Mouse (Mus musculus): ENCODE results near the gene Ino80e. TPM values are rescaled to one million over a fixed set of nuclear protein-coding genes. Genes with fewer than 3 reads are reported as not detected.

Ino80e gene
- total and polyA plus RNA-seq, 3 experiments, result 60.3 to 893 (median 106) TPM

- DNase-seq (ENCODE audit: low spot score) (peak; percentile 61), ATAC-seq (ENCODE audit: extremely low read depth, insufficient number of reproducible peaks, low FRiP score, poor library complexity, severe bottlenecking) (peak; percentile 57; the same call in 1 of the 2 replicates)
- H3K27me3 ChIP-seq (ENCODE audit: insufficient read depth, low read length), result peaks cover 63% of the 10 kb centered on the region
- H3K36me3 ChIP-seq (replicated peaks), result no peaks in the 10 kb centered on the region
- H3K4me1 ChIP-seq (ENCODE audit: insufficient read depth, low read depth, low read length), result peaks cover 14% of the 10 kb centered on the region
- H3K4me3 ChIP-seq (ENCODE audit: low read depth, low read length), result peak overlapping the region; percentile 1; the same call in 1 of the 2 replicates
- H3K9me3 ChIP-seq (replicated peaks), result no peaks in the 10 kb centered on the region
- no peak for TF ChIP-seq TAL1 (conservative IDR thresholded peaks at IDR 0.05; ENCODE audit: low read depth, low read length)
- TF ChIP-seq GATA1 (IDR thresholded peaks at IDR 0.05; ENCODE audit: borderline replicate concordance, low read length), result no peak
- no peak for TF ChIP-seq GATA2 (IDR thresholded peaks at IDR 0.05; ENCODE audit: borderline replicate concordance, low read depth, low read length)
- TF ChIP-seq CTCF (IDR thresholded peaks at IDR 0.05; ENCODE audit: low read depth, low read length), result peak; percentile 46; the same call in 1 of the 2 replicates
- TF ChIP-seq POLR2AphosphoS5 (IDR thresholded peaks at IDR 0.05; ENCODE audit: insufficient replicate concordance, low read depth, low read length), result no peak
Measured at GRCm38 (mm10) chr7:126832036-126832598, 30.1 kb downstream of the Ino80e start.

DNA sequence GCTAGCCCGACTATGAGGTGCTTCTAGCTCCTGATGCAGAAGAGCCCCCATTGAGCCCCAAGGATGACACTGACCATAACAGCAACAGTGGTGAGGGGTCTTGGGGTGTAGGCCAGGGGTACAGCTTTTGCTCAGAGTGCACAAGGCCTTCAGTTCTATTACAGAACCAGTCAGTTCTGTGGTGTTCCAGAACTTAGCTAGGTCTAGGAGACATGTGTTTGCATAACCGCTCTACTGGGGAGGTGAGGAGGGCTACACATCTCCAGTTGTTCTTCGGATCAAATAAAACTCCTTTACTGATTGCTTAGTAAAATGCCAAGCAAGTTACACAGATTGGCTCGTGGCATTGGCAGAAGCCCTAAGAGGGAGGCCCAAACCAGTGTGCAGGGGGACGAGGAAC lies 30.6 kb downstream of the Ino80e start, which contains the start of gene 4930451I11Rik:
4930451I11Rik (minus strand) TSS at position 101 of the 400 bp plus-strand sequence.
- Histone ChIP-seq H3K27me3 (ENCODE audit: insufficient read depth, low read length) (peaks cover 61% of the 10 kb centered on the region), H3K4me3 (ENCODE audit: low read depth, low read length) (peak within 1 kb of the TSS; percentile 1; the same call in 1 of the 2 replicates), H3K4me1 (ENCODE audit: insufficient read depth, low read depth, low read length) (peaks cover 14% of the 10 kb centered on the region), H3K36me3 (replicated peaks) (no peaks in the 10 kb centered on the region), H3K9me3 (replicated peaks) (no peaks in the 10 kb centered on the region)
- TF ChIP-seq GATA1 (IDR thresholded peaks at IDR 0.05; ENCODE audit: borderline replicate concordance, low read length) (no peak), CTCF (IDR thresholded peaks at IDR 0.05; ENCODE audit: low read depth, low read length) (no peak), POLR2AphosphoS5 (IDR thresholded peaks at IDR 0.05; ENCODE audit: insufficient replicate concordance, low read depth, low read length) (no peak), TAL1 (conservative IDR thresholded peaks at IDR 0.05; ENCODE audit: low read depth, low read length) (no peak), GATA2 (IDR thresholded peaks at IDR 0.05; ENCODE audit: borderline replicate concordance, low read depth, low read length) (no peak)
- ATAC-seq (ENCODE audit: extremely low read depth, insufficient number of reproducible peaks, low FRiP score, poor library complexity, severe bottlenecking) (no peak), DNase-seq (ENCODE audit: low spot score) (no peak)

GRCm38 (mm10) chr7:126825952-126826351 lies 36.2 kb downstream of the Ino80e start:
- DNase-seq (ENCODE audit: low spot score), result no peak
- peaks cover 45% of the 10 kb centered on the region for H3K27me3 ChIP-seq (ENCODE audit: insufficient read depth, low read length)
- peaks cover 13% of the 10 kb centered on the region for H3K4me1 ChIP-seq (ENCODE audit: insufficient read depth, low read depth, low read length)
- TF ChIP-seq GATA1 (IDR thresholded peaks at IDR 0.05; ENCODE audit: borderline replicate concordance, low read length), result no peak
- TF ChIP-seq TAL1 (conservative IDR thresholded peaks at IDR 0.05; ENCODE audit: low read depth, low read length), result no peak
- no peak for TF ChIP-seq GATA2 (IDR thresholded peaks at IDR 0.05; ENCODE audit: borderline replicate concordance, low read depth, low read length)
- no peak for TF ChIP-seq CTCF (IDR thresholded peaks at IDR 0.05; ENCODE audit: low read depth, low read length)
- TF ChIP-seq POLR2AphosphoS5 (IDR thresholded peaks at IDR 0.05; ENCODE audit: insufficient replicate concordance, low read depth, low read length), result no peak
- H3K4me3 ChIP-seq (ENCODE audit: low read depth, low read length), result no peak overlapping the region
- no peaks in the 10 kb centered on the region for H3K36me3 ChIP-seq (replicated peaks)
- ATAC-seq (ENCODE audit: extremely low read depth, insufficient number of reproducible peaks, low FRiP score, poor library complexity, severe bottlenecking), result no peak
- no peaks in the 10 kb centered on the region for H3K9me3 ChIP-seq (replicated peaks)

GRCm38 (mm10) chr7:126825403-126825802 lies 36.8 kb downstream of the Ino80e start:
- peaks cover 43% of the 10 kb centered on the region for H3K27me3 ChIP-seq (ENCODE audit: insufficient read depth, low read length)
- TF ChIP-seq CTCF (IDR thresholded peaks at IDR 0.05; ENCODE audit: low read depth, low read length), result no peak
- TF ChIP-seq POLR2AphosphoS5 (IDR thresholded peaks at IDR 0.05; ENCODE audit: insufficient replicate concordance, low read depth, low read length), result no peak
- TF ChIP-seq TAL1 (conservative IDR thresholded peaks at IDR 0.05; ENCODE audit: low read depth, low read length), result no peak
- no peak for TF ChIP-seq GATA1 (IDR thresholded peaks at IDR 0.05; ENCODE audit: borderline replicate concordance, low read length)
- no peak for TF ChIP-seq GATA2 (IDR thresholded peaks at IDR 0.05; ENCODE audit: borderline replicate concordance, low read depth, low read length)
- ATAC-seq (ENCODE audit: extremely low read depth, insufficient number of reproducible peaks, low FRiP score, poor library complexity, severe bottlenecking), result no peak

DNA sequence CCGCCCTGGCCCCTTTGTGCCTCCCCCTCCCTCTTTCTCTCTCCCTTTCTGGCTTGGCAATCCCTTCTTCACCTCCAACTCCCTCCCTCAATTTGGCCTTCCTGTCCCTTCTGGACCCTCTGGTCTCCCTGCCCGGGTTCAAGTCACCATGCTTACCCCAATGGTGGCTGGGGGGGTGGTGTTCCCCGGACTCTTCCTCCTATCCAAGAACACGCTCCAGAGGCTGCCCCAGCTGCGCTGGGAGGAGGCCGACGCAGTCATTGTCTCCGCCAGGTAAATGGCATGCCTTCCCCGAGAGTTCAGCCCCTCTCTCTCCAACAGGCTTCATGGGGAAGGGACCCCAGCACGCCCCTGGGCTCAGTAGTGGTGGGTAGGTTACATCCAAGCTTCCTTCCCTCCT lies 38.2 kb downstream of the Ino80e start:
- H3K27me3 ChIP-seq (ENCODE audit: insufficient read depth, low read length), result peaks cover 39% of the 10 kb centered on the region
- DNase-seq (ENCODE audit: low spot score) (no peak), ATAC-seq (ENCODE audit: extremely low read depth, insufficient number of reproducible peaks, low FRiP score, poor library complexity, severe bottlenecking) (no peak)
- peaks cover 8% of the 10 kb centered on the region for H3K4me1 ChIP-seq (ENCODE audit: insufficient read depth, low read depth, low read length)
- TF ChIP-seq CTCF (IDR thresholded peaks at IDR 0.05; ENCODE audit: low read depth, low read length) (no peak), GATA2 (IDR thresholded peaks at IDR 0.05; ENCODE audit: borderline replicate concordance, low read depth, low read length) (no peak), POLR2AphosphoS5 (IDR thresholded peaks at IDR 0.05; ENCODE audit: insufficient replicate concordance, low read depth, low read length) (no peak), TAL1 (conservative IDR thresholded peaks at IDR 0.05; ENCODE audit: low read depth, low read length) (no peak), GATA1 (IDR thresholded peaks at IDR 0.05; ENCODE audit: borderline replicate concordance, low read length) (no peak)
- H3K36me3 ChIP-seq (replicated peaks), result no peaks in the 10 kb centered on the region
- no peak overlapping the region for H3K4me3 ChIP-seq (ENCODE audit: low read depth, low read length)
- H3K9me3 ChIP-seq (replicated peaks), result no peaks in the 10 kb centered on the region

More at GRCm38 (mm10) chr7:126825403-126825802, 36.8 kb downstream of the Ino80e start:
- peaks cover 13% of the 10 kb centered on the region for H3K4me1 ChIP-seq (ENCODE audit: insufficient read depth, low read depth, low read length)
- no peaks in the 10 kb centered on the region for H3K9me3 ChIP-seq (replicated peaks)
- no peaks in the 10 kb centered on the region for H3K36me3 ChIP-seq (replicated peaks)
- H3K4me3 ChIP-seq (ENCODE audit: low read depth, low read length), result no peak overlapping the region
- DNase-seq (ENCODE audit: low spot score), result peak; percentile 59

GRCm38 (mm10) chr7:126823202-126823711 lies 38.9 kb downstream of the Ino80e start:
- TF ChIP-seq CTCF (IDR thresholded peaks at IDR 0.05; ENCODE audit: low read depth, low read length) (no peak), TAL1 (conservative IDR thresholded peaks at IDR 0.05; ENCODE audit: low read depth, low read length) (no peak), GATA1 (IDR thresholded peaks at IDR 0.05; ENCODE audit: borderline replicate concordance, low read length) (no peak), GATA2 (IDR thresholded peaks at IDR 0.05; ENCODE audit: borderline replicate concordance, low read depth, low read length) (no peak), POLR2AphosphoS5 (IDR thresholded peaks at IDR 0.05; ENCODE audit: insufficient replicate concordance, low read depth, low read length) (no peak)
- no peaks in the 10 kb centered on the region for H3K36me3 ChIP-seq (replicated peaks)
- H3K9me3 ChIP-seq (replicated peaks), result no peaks in the 10 kb centered on the region
- H3K4me3 ChIP-seq (ENCODE audit: low read depth, low read length), result no peak overlapping the region
- H3K4me1 ChIP-seq (ENCODE audit: insufficient read depth, low read depth, low read length), result peaks cover 8% of the 10 kb centered on the region
- ATAC-seq (ENCODE audit: extremely low read depth, insufficient number of reproducible peaks, low FRiP score, poor library complexity, severe bottlenecking) (no peak), DNase-seq (ENCODE audit: low spot score) (no peak)
- peaks cover 37% of the 10 kb centered on the region for H3K27me3 ChIP-seq (ENCODE audit: insufficient read depth, low read length)

All from G1E (cell line).